In genomic region chr11:63518847-63519246, GRCm38 (mm10) we compare ENCODE assay signal across 7 mouse cellular contexts.
DNase-seq lines count a peak whose midpoint lies in the region.

No protein-coding gene starts in this region.

- intact Hi-C loops in left cerebral cortex, postnatal 14 days (cut with DNase I): no loop called here

- peak; percentile 5 to 23 for DNase-seq in left cerebral cortex, adult 18-20 months (ENCODE audit: low spot score in 2 of 2)
- no peak for DNase-seq in left cerebral cortex, postnatal 14 days (ENCODE audit: low spot score in 2 of 2)
- DNase-seq in embryo, embryonic 11.5 days (ENCODE audit: low read depth, low spot score): peak; percentile 22
- peak; percentile 8 to 9 for DNase-seq in heart, adult 9 months (ENCODE audit: low spot score in 2 of 2)
- DNase-seq in kidney, postnatal 4 days: peak; percentile 63 to 70
- no peak for DNase-seq in B cell, adult 2 months
- no peak for DNase-seq in frontal cortex, postnatal 36 days (ENCODE audit: low spot score in 2 of 2)

Comparison
In these comparisons a context has a peak if more than half of its experiments do, and no peak if none do; other contexts are left out.
1. DNase-seq: peak in left cerebral cortex, adult 18-20 months (2 of 2), embryo, embryonic 11.5 days (single experiment), heart, adult 9 months (2 of 2) and kidney, postnatal 4 days (2 of 2); none in left cerebral cortex, postnatal 14 days (0 of 2), B cell, adult 2 months (0 of 2) and frontal cortex, postnatal 36 days (0 of 2).